Mouse (Mus musculus) CH12.LX (cell line): ENCODE data around the gene Tln2.

ENCODE experiments used
- CTCF ChIP-seq, 2 experiments: IDR thresholded peaks in 1 of 2; conservative IDR thresholded peaks in 1 of 2; 2 replicates each; pipeline ENCODE4 v1.5.1; 2011 to 2012; ENCODE audit warnings: low read depth in 2 of 2, low read length in 2 of 2, improper control_type of control experiment in 1 of 2, inconsistent platforms in 1 of 2, mild to moderate bottlenecking in 1 of 2, moderate library complexity in 1 of 2
- POLR2A ChIP-seq: IDR thresholded peaks from 2 replicates; pipeline ENCODE4 v1.6.1; 2011; ENCODE audit warnings: low read depth, mild to moderate bottlenecking, improper control_type of control experiment, low read length
- ZMIZ1 ChIP-seq: IDR thresholded peaks from 2 replicates; pipeline ENCODE4 v1.6.1; 2012; ENCODE audit warnings: low read depth, mild to moderate bottlenecking, inconsistent platforms, low read length, improper control_type of control experiment

DNA sequence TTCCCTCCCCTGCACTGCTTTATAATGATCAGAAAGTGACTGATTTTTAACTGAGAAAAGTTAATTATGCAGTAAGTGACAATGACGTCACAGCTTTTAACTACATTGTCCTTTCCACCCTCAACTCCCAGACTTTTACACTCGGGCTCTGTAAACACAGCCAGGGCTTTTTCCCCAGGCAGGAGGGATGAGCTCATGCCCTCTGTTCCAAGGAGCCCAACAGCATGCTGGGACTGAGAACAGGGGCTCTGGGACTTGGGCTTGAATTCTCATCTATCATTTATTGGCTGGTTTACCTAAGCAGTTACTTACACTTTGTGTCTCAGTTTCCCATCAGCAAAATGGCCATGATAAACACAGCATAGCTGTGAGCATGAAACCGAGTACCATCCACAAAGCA, 259.2 kb downstream of the Tln2 start:
- TF ChIP-seq POLR2A, result no peak
- no peak for TF ChIP-seq ZMIZ1
- no peak for TF ChIP-seq CTCF (conservative IDR thresholded peaks at IDR 0.05 in 1 of 2, IDR thresholded peaks at IDR 0.05 in 1 of 2; ENCODE audit: low read depth in 2 of 2, low read length in 2 of 2)
